Mouse (Mus musculus) E14TG2a.4 (cell line): ENCODE data around the gene Olfr462.

Source experiments
- CTCF ChIP-seq: conservative IDR thresholded peaks from 2 replicates; pipeline ENCODE4 v1.5.1; 2014; ENCODE audit warnings: low read length
- NANOG ChIP-seq: IDR thresholded peaks from 2 replicates; pipeline ENCODE4 v1.6.1; 2014; ENCODE audit warnings: borderline replicate concordance, low read length, mixed read lengths

DNA sequence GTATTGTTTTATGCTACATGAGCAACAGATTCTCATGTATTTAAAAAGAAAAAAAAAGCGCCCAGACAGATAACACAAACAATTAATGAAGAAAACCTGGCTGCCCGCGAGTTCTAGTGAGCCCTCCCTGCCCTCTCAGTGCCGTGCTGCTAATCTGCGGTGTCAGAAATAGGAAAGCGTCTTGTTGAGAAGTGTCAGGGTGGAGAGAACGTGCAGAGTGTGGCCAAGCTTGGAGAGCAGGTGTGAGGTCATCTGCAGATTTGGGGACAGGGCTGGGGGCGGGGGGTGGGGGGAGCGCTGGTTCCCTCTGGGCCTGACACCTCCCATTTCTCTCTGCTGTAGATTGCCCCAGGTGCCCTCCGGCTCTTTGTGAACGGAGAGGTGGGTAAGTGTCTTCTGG lies 32.8 kb downstream of the Olfr462 start:
- no peak for TF ChIP-seq CTCF
- TF ChIP-seq NANOG: no peak
